Mouse (Mus musculus): ENCODE data around the gene Babam2. TPM values are rescaled to one million over a fixed set of nuclear protein-coding genes. Genes with fewer than 3 reads are reported as not detected.

The Babam2 gene
- polyA plus RNA-seq, 1 experiment = 25.9 TPM

DNA sequence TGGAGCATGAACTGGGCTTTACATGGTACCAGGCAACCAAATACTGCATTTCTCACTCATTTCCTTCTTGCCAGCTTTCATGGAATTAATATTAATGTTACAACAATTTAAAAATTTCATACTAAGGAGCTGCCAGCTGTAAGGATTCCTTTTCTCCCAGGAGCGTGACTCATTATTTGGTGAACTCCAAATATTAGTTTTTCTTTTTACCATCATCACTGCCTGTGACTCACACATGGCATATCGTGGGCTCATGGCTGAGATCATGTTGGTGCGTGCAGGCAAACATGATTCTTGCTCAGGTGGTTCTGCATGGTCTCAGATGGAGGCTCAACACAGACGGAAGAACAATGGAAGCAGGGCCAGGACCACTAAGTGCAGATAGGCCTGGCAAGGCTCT, 53.5 kb downstream of the Babam2 start:
- no peak overlapping the region for H3K4me3 ChIP-seq (replicated peaks; ENCODE audit: control insufficient read depth, low read depth, low read length)
- WGBS = 86% methylated on average over 4 of the region's 4 CpGs
- TF ChIP-seq CTCF (IDR thresholded peaks at IDR 0.05; ENCODE audit: control insufficient read depth, insufficient read depth, low read length) = no peak
- no peaks in the 10 kb centered on the region; the same call in 1 of the 2 replicates for H3K4me1 ChIP-seq (ENCODE audit: control insufficient read depth, insufficient read depth, low read length)
- no peak overlapping the region for H3K27ac ChIP-seq (ENCODE audit: control insufficient read depth, insufficient read depth, low read depth, low read length, poor library complexity)

DNA sequence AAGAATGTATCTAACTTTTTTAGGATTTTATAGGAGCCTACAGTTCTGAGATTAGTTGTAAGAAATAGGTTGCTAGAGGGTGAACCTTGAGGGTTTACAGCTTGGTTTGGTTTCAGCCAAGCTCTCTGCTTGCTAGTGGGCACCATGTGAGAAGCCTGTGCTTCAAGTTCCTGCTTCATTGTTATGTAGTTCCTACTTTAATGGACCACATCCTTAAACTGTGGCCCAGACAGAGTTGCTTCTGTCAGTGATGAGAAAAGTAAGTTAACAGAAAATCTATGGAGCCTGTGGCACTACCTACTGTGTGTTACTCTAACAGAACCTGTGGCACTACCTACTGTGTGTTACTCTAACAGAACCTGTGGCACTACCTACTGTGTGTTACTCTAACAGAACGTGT, 57.1 kb downstream of the Babam2 start:
- 77% methylated on average over 1 of the region's 1 CpGs for WGBS
- Histone ChIP-seq H3K27ac (ENCODE audit: control insufficient read depth, insufficient read depth, low read depth, low read length, poor library complexity) (no peak overlapping the region), H3K4me3 (replicated peaks; ENCODE audit: control insufficient read depth, low read depth, low read length) (no peak overlapping the region), H3K4me1 (ENCODE audit: control insufficient read depth, insufficient read depth, low read length) (no peaks in the 10 kb centered on the region; the same call in 1 of the 2 replicates)
- TF ChIP-seq CTCF (IDR thresholded peaks at IDR 0.05; ENCODE audit: control insufficient read depth, insufficient read depth, low read length) = no peak
- no peak for TF ChIP-seq POLR2A (IDR thresholded peaks at IDR 0.05; ENCODE audit: borderline replicate concordance, control insufficient read depth, low read depth, low read length)

DNA sequence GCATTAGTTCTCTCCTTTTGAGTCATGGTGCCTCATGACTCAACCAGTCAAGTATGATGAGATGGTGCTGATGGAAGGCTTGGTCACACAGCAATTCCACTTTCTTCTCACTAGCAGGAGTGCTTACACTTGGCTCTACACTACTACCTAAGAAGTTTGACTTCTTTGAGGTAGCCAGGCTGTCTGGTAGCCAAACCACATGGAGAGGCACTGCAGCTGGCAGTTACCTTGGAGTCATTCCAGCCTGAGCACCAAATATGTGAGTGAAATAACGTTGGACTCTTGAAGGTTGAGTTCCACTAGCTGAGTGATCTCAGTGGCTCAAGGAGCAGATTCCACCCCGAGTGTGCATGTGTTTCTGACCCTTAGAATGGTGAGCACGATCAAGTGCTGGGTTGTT, 57.8 kb downstream of the Babam2 start:
- TF ChIP-seq CTCF (IDR thresholded peaks at IDR 0.05; ENCODE audit: control insufficient read depth, insufficient read depth, low read length) (no peak), POLR2A (IDR thresholded peaks at IDR 0.05; ENCODE audit: borderline replicate concordance, control insufficient read depth, low read depth, low read length) (no peak)
- no peak overlapping the region for H3K27ac ChIP-seq (ENCODE audit: control insufficient read depth, insufficient read depth, low read depth, low read length, poor library complexity)
- 61% methylated on average over 3 of the region's 3 CpGs for WGBS
- no peaks in the 10 kb centered on the region; the same call in 1 of the 2 replicates for H3K4me1 ChIP-seq (ENCODE audit: control insufficient read depth, insufficient read depth, low read length)
- H3K4me3 ChIP-seq (replicated peaks; ENCODE audit: control insufficient read depth, low read depth, low read length) = no peak overlapping the region

DNA sequence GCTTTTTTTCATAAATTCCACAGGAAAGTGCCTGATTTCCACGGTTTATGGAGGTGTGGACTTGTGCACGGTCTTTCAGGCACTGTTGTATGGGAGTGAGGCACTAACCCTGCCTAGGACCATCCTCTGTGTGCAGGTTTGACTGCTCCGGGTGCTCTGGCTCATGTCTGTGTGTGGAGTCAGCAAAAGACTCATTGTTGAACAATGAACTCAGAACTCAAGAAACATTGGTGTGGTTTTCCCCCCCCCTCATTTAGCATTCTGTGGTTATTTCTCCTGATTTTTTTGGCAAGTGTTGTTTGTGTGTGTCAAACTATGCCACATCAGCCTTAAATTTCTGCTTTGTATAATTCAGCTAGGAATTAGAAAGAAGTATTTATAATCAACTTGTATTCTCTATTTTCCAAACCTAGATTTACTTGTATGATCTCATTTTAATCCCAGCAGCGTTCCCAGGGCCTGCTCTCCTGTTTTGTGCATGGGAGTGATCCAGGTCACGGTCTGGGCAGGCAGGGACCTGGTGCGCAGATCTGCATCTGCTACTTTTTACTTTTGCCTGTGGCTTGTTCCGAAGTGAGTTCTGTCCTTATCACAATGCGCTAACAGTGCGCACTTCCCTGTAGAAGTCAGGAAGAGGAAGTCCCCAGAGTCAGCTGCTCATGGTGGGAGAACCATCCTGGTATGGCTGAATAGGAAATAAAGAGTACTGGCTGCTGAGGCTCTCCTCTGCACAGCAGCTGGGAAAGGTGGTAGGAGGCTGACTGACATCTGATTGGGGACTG, 61.0 kb downstream of the Babam2 start:
- H3K4me3 ChIP-seq (replicated peaks; ENCODE audit: control insufficient read depth, low read depth, low read length) = no peak overlapping the region
- no peaks in the 10 kb centered on the region; the same call in 1 of the 2 replicates for H3K4me1 ChIP-seq (ENCODE audit: control insufficient read depth, insufficient read depth, low read length)
- no peak for TF ChIP-seq POLR2A (IDR thresholded peaks at IDR 0.05; ENCODE audit: borderline replicate concordance, control insufficient read depth, low read depth, low read length)
- TF ChIP-seq CTCF (IDR thresholded peaks at IDR 0.05; ENCODE audit: control insufficient read depth, insufficient read depth, low read length) = no peak
- 85% methylated on average over 9 of the region's 9 CpGs for WGBS
- H3K27ac ChIP-seq (ENCODE audit: control insufficient read depth, insufficient read depth, low read depth, low read length, poor library complexity) = no peak overlapping the region

DNA sequence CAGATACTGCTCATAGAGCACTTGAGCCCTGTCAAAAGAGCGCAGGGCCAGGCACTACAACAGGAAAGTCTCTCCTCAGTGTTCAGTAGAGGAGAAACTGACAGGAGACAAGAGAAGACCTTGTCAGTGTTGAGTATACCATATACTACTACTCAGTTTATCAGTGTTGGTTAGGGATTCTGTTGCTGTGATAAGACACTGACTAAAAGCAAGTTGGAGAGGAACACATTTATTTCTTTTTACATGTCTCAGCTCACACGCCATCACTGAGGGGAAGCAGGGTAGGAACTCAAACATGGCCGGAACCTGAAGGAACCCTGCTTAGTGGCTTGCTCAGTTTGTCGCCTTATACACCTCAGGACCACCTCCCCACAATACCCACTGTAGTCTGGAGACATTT, 64.4 kb downstream of the Babam2 start:
- Histone ChIP-seq H3K4me3 (replicated peaks; ENCODE audit: control insufficient read depth, low read depth, low read length) (no peak overlapping the region), H3K27ac (ENCODE audit: control insufficient read depth, insufficient read depth, low read depth, low read length, poor library complexity) (no peak overlapping the region), H3K4me1 (ENCODE audit: control insufficient read depth, insufficient read depth, low read length) (peaks cover 1% of the 10 kb centered on the region)
- no peak for TF ChIP-seq POLR2A (IDR thresholded peaks at IDR 0.05; ENCODE audit: borderline replicate concordance, control insufficient read depth, low read depth, low read length)
- 85% methylated on average over 4 of the region's 4 CpGs for WGBS

DNA sequence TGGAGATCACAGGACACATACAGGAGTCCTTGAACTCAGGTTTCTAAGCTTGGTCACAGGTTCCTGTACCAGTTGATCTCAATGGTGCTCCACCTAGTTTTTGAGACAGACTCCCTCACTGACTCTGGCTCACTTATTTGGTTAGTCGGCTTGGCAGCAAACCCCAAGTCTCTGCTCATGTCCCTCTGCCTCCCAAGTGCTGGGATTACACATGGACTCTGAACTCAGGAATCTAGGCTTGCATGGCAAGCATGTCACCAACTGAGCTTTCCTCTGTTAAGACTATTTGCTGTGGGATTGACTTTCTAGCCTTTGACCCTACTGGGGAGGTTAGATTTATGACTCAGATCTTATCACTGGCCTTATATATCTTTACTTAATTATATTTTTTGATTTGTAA, 65.3 kb downstream of the Babam2 start:
- no peak overlapping the region for H3K4me3 ChIP-seq (replicated peaks; ENCODE audit: control insufficient read depth, low read depth, low read length)
- TF ChIP-seq CTCF (IDR thresholded peaks at IDR 0.05; ENCODE audit: control insufficient read depth, insufficient read depth, low read length) = no peak
- no peak for TF ChIP-seq POLR2A (IDR thresholded peaks at IDR 0.05; ENCODE audit: borderline replicate concordance, control insufficient read depth, low read depth, low read length)
- peaks cover 4% of the 10 kb centered on the region for H3K4me1 ChIP-seq (ENCODE audit: control insufficient read depth, insufficient read depth, low read length)
- H3K27ac ChIP-seq (ENCODE audit: control insufficient read depth, insufficient read depth, low read depth, low read length, poor library complexity) = no peak overlapping the region
- 73% methylated on average over 1 of the region's 1 CpGs for WGBS

DNA sequence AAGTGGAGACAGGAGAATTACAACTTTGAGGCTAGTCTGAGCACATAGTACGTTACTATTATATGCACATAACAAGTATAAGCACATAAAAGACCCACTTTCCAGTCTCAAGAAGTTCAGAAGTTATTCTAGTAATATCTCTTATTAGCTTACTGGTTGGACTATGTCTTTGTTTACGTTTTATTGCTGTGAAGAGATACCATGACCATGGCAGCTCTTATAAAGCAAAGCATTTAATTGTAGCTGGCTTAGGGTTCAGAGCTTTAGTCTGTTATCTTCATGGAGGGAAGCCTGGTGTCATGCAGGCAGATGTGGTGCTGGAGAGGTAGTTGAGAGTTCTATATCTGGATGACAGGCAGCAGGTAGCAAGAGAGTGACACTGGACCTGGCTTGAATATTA, 68.3 kb downstream of the Babam2 start:
- no peak overlapping the region for H3K4me3 ChIP-seq (replicated peaks; ENCODE audit: control insufficient read depth, low read depth, low read length)
- no peak overlapping the region for H3K27ac ChIP-seq (ENCODE audit: control insufficient read depth, insufficient read depth, low read depth, low read length, poor library complexity)
- WGBS = 75% methylated on average over 2 of the region's 2 CpGs
- peaks cover 4% of the 10 kb centered on the region for H3K4me1 ChIP-seq (ENCODE audit: control insufficient read depth, insufficient read depth, low read length)
- TF ChIP-seq CTCF (IDR thresholded peaks at IDR 0.05; ENCODE audit: control insufficient read depth, insufficient read depth, low read length) = no peak
- TF ChIP-seq POLR2A (IDR thresholded peaks at IDR 0.05; ENCODE audit: borderline replicate concordance, control insufficient read depth, low read depth, low read length) = no peak

DNA sequence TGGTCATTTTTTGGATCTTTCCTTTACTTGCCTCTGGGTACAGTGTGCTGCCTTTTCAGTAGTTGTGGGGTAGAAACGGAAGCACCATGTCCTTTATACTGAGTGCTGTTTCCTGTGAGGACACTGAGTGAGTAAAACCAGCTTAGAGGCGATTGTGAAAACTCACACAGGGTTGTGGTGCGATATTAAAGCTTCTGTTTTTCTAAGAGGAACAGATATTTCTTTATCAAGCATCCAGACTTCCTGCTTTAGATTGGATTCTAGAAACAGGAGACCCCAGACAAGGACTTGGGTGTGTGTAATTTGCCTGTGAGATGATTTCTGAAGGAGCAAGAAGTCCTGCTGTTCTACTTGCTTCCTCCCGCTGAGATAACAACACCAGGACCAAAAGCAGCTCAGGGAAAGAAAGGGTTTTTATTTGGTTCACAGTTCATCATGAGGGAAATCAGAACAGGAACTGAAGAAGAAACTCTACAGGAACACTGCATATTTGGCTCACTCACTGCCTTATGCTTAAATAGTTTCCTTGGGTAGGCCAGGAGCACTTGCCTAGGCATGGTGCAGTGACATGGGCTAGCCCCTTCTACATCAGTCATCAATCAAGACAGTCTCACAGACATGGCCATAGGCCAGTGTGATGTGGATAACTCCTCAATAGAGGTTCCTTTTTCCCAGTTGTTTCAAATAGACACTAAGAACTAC, 69.5 kb downstream of the Babam2 start:
- Histone ChIP-seq H3K4me1 (ENCODE audit: control insufficient read depth, insufficient read depth, low read length) (peaks cover 4% of the 10 kb centered on the region), H3K4me3 (replicated peaks; ENCODE audit: control insufficient read depth, low read depth, low read length) (no peak overlapping the region), H3K27ac (ENCODE audit: control insufficient read depth, insufficient read depth, low read depth, low read length, poor library complexity) (peak overlapping the region; percentile 21; the same call in 1 of the 2 replicates)
- TF ChIP-seq CTCF (IDR thresholded peaks at IDR 0.05; ENCODE audit: control insufficient read depth, insufficient read depth, low read length) = no peak
- TF ChIP-seq POLR2A (IDR thresholded peaks at IDR 0.05; ENCODE audit: borderline replicate concordance, control insufficient read depth, low read depth, low read length) = no peak
- WGBS = 2% methylated on average over 4 of the region's 4 CpGs

Measured in bone marrow, adult 2 months (tissue).